Mouse (Mus musculus): Measurements from ENCODE around the gene Slitrk6.

- TF ChIP-seq POLR2A (IDR thresholded peaks at IDR 0.05; ENCODE audit: borderline replicate concordance, extremely low read depth, low read depth, low read length) (no peak), CTCF (IDR thresholded peaks at IDR 0.05; ENCODE audit: insufficient read depth, low read length) (no peak)
These were observed at the start of gene Slitrk6 for GRCm38 (mm10) chr14:110754484-110755307.
